Mouse (Mus musculus) CD8-positive naive resting alpha-beta T cell, adult 2 months (primary cell): ENCODE results near the gene Ahnak2.
"Not testable (repeated sequence)": the region's sequence is repeated elsewhere in the genome, so short reads cannot be mapped to it uniquely, and the experiment has no call there.

Experiments used
- DNase-seq, 2 experiments: peaks; one replicate each; pipeline ENCODE4 v3.0.0; 2022; ENCODE audit warnings: low read depth in 2 of 2, low spot score in 2 of 2

Ahnak2 gene

DNA sequence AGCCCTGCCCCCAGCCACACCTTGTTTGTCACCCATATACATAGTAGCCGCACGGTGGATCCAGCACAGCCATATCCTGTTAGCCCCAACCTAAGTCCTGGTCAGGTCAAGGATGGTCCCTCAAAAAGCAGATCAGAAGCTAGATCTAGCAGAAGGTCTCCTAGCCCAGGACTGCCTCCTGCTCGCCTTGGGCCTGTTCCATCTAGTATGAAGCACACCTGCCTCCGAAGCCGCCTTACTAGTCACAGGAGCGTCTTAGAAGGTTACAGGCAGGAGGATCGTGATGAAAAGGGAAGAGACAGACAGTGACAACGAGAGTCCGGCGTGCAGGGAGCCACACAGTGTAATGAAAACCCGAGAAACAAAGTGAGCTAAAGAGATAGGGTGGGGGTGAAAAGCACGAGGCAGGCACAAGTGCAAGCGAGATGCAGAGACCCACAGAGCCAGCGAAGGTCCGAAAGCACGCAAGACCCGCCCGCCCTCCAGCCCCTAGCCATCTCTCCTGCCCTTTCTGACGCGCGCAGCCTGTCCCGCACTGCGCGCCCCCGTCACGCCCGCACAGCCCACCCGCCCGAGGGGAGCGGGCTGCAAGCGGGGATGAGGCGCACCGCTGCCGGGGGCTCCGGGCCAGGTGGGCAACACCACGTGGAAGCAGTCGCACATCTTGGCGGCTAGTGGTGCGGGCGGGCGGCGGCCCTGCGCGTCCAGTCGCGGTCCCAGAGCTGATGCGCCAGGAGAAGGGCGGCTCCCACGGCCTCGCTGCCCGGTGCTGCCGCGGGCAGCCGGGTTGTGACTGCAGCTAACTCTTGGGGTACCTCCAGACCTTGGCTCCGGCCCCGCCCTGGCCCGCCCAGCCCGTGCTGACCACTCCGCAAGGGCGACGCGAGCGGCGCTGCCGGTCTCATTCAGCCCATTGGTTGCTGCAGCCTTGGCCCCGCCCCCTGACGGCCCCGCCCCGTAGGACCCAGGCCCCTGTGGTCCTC lies at the start of gene Ahnak2:
Ahnak2 (minus strand) TSS at position 794 of the 983 bp plus-strand sequence.
- no peak for DNase-seq

DNA sequence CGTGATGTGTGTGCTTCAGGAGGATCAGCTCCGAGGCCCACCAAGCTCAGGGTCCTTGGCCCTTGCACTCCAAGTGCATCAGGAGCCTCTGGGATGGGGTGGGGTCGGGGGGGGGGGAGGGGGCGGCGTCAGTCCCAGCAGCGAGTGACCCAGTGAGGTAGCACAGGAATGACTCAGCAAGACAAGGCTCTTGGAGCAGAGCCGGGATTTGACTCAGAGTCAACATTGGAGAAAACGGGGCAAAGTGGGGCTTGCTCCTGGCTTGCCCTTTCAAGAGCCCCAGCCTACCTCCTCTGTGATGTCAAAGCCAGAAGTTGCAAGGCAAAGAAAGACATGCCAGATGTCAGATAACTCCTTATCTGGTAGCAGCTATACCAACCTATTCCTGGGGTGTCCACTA lies 48.7 kb upstream of the Ahnak2 start:
- no peak for DNase-seq

DNA sequence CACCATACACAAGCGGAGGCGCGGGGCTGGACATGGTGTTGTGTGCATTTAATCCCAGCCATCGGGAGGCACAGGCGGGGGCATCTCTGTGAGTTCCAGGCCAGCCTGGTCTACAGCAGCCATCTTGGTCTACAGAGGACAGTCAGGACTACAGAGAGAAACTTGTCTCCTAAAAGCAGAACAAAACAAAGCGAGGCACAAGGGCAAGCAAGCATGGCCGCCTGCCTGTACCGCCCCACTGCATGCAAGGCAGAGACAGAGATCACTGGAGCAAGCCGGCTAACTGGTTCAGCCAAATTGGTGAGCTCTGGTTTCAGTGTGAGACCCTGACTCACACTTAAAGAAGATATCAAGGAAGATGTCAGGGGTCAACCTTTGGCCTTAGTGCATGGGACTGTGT lies 47.9 kb upstream of the Ahnak2 start:
- no peak for DNase-seq

GRCm38 (mm10) chr12:112849235-112850022 lies 47.0 kb upstream of the Ahnak2 start:
- peak in 1 of 2 experiments; percentile 21 for DNase-seq

DNA sequence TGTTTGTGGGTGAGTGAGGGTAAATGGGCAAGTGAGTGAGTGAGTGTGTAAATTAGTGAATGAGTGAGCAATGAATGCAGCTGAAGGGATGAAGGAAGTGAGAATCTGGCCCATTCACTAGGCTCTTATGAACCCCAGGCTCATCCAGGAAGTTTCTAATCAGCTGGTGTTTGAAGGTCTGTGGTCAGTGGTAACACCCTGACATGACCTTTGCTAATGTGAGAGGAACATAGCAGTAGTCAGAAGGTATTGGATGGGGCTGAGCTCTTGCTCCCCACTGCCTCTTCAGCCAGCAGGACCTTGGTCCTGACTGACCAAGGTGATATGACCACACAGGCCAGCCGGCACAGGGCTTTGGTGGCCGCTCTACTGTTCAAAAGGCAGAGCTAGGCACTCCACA lies 45.4 kb upstream of the Ahnak2 start:
- DNase-seq = no peak

GRCm38 (mm10) chr12:112843803-112844202 lies 41.3 kb upstream of the Ahnak2 start:
- DNase-seq = peak; percentile 90 to 93

DNA sequence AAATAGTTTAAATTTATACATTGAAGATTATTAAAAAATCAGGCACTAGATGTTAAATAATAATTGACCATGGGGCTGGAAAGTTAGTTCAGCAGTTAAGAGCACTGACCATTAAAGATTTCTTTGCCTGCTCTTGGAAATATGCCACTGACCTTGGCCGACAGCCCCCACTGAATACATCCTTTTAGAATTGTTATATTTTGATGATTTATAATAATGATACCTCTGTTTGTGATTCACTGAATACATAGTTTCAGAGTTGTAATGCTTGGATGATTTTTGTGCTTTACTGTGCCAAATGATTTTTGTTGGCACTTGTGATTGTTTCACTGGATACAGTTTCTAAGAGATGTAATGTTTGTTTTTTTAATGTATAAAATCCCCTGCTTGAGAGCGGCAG lies 39.7 kb upstream of the Ahnak2 start:
- not testable (repeated sequence) for DNase-seq

DNA sequence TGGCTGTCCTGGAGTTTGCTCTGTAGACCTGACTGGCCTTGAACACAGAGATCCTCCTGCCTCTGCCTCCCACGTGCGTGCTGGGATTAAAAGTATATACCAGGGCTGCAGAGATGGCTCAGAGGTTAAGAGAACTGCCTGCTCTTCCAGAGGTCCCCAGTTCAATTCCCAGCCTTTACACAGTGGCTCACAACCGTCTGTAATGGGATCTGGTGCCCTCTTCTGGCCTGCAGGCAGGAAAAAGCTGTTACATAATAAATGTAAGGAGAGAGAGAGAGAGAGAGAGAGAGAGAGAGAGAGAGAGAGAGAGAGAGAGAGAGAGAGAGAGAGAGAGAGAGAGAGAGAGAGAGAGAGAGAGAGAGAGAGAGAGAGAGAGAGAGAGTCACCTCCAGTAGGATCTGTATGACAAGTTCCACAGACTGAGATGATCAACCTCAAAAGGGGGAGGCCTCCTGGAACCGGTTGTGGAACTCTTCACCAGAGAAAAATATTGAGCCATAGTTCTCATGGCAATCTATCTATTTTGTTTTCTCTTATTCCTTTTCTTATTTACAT lies 39.0 kb upstream of the Ahnak2 start:
- DNase-seq = not testable (repeated sequence)

GRCm38 (mm10) chr12:112840209-112841086 lies 38.0 kb upstream of the Ahnak2 start:
- no peak for DNase-seq

DNA sequence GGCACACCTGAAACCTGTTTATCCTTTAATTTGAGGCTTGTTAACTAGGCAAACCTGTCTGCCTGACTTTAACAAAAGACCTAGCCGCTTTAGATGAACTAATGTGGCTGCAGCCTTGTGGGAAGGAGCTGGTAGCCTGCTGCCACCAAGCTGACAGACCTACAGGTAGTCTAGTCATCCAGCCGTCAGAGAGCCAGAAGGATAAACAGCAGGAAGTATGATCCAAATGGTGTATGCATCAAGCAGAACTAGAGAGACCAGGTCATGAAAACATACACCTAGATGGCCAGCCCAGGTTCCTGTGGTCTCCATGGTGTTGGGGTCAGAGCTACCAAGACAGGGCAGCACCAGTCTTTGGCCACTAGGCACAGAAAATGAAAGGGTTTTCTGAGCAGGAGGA lies 32.6 kb upstream of the Ahnak2 start:
- DNase-seq = no peak

GRCm38 (mm10) chr12:112833527-112833926 lies 31.1 kb upstream of the Ahnak2 start:
- no peak for DNase-seq

- no peak for DNase-seq
These were observed 30.0 kb upstream of the Ahnak2 start for GRCm38 (mm10) chr12:112832411-112832810.

DNA sequence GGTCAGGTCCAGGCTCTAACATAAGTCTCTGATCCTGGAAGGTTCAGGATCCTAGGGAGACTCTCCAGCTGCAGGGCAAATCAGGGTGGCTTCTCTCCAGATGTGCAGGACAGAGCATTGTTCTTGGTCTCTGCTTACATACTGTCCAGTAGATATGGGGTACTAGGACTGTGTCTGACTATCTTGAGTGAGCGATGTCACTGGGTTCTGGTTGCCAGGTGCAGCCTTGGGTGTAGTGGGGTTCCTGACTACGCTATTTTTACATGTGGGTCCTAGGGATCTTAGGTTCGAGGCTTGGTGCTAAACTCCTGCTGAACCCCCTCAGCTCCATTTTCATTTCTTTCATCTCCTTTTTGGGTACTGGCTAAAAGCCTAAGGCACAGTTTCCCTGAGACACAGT lies 28.1 kb upstream of the Ahnak2 start:
- DNase-seq = no peak

- DNase-seq = no peak
These were observed 27.7 kb upstream of the Ahnak2 start for GRCm38 (mm10) chr12:112830141-112830540.

GRCm38 (mm10) chr12:112829244-112829864 lies 26.9 kb upstream of the Ahnak2 start, which contains the start of gene Cdca4:
Gene Cdca4 (minus strand): TSS chr12:112829423.
- DNase-seq = peak; percentile 95 to 96

GRCm38 (mm10) chr12:112828501-112829243 lies 26.2 kb upstream of the Ahnak2 start:
- no peak for DNase-seq

GRCm38 (mm10) chr12:112825901-112826300 lies 23.4 kb upstream of the Ahnak2 start:
- DNase-seq = no peak

DNA sequence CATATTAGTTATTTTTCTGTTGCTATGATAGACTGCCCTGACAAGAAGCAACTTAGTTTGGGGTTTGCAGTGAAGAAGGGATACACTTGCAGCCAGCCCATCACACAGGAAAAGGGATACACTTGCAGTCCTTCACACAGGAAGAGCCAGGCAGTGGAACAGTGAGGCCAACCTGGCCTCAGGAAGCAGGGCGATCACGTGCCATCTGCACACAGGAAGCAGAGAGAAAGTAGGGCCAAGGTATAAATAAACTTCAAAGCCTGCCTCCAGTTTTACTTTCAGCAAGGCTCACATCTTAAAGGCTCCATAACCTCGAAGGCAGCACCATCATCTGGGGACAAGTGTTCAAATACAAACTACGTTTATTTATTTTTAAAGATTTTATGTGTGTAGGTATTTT lies 20.8 kb upstream of the Ahnak2 start:
- peak in 1 of 2 experiments; percentile 32 for DNase-seq

DNA sequence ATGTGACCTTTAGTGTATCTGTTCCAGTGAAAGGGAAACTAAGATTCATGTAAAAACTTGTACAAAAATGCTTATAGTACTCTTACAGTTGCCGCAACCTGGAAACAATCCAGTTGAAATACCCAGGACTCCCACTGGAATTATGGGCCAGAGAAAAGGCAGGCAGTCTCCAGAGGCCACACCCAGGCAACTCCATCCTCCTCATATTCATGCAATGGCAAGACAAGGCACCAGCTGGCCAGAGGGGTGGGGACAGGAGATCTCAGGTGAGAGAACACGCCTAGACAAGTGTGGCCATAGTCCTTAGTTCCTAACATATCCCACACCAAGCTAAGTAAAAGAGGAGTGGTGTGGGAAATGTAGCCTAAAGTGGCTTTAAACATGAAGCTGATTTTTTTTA lies 20.2 kb upstream of the Ahnak2 start:
- no peak for DNase-seq
